Mouse (Mus musculus): ENCODE data around the gene Fam19a2.

DNA sequence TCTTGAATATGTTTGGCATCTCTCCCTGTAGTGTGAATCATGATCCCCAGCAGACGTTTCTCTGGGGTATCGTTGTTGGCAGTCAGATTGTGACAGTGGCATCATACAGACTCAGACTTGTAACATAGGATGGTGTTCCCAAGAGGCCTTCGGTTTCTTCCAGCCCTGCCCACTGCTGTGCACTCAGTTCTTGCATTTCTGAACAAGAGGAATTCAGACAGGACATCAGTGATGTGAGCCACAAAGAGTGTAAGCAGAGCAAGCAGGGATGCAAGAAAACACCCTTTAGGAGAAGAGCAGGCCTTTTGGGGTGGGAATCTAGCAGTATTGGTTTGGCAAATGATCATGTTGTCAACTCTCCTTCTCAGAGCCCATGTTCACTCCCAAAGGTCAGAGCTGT lies 489.0 kb downstream of the Fam19a2 start:
- TF ChIP-seq ZNF384 (IDR thresholded peaks at IDR 0.05; ENCODE audit: low read depth, low read length), result no peak
- TF ChIP-seq HCFC1 (IDR thresholded peaks at IDR 0.05; ENCODE audit: borderline replicate concordance, insufficient read depth, low read length), result no peak

Data from ES-E14 (cell line).